Mouse (Mus musculus): ENCODE results near the gene Pdzd2. TPM values are rescaled to one million over a fixed set of nuclear protein-coding genes. Genes with fewer than 3 reads are reported as not detected.

Gene Pdzd2
- polyA plus RNA-seq, 1 experiment from 2014 or later = 3.6 TPM

- peaks cover 6% of the 10 kb centered on the region for H3K4me1 ChIP-seq
- H3K4me3 ChIP-seq = no peak overlapping the region
- no peak overlapping the region for H3K27ac ChIP-seq (replicated peaks)
- no peaks in the 10 kb centered on the region for H3K27me3 ChIP-seq (replicated peaks; ENCODE audit: low read depth, poor library complexity, severe bottlenecking)
- H3K36me3 ChIP-seq (replicated peaks) = no peaks in the 10 kb centered on the region
- no peaks in the 10 kb centered on the region for H3K9me3 ChIP-seq
- WGBS = 87% methylated on average over 10 of the region's 10 CpGs
- no peak for DNase-seq (ENCODE audit: low spot score)
Observed at GRCm38 (mm10) chr15:12420376-12420775, 319.3 kb downstream of the Pdzd2 start.

GRCm38 (mm10) chr15:12419446-12419845, 320.3 kb downstream of the Pdzd2 start:
- Histone ChIP-seq H3K36me3 (replicated peaks) (no peaks in the 10 kb centered on the region), H3K27ac (replicated peaks) (no peak overlapping the region), H3K27me3 (replicated peaks; ENCODE audit: low read depth, poor library complexity, severe bottlenecking) (no peaks in the 10 kb centered on the region), H3K4me1 (no peaks in the 10 kb centered on the region), H3K9me3 (no peaks in the 10 kb centered on the region), H3K4me3 (no peak overlapping the region)
- no peak for DNase-seq (ENCODE audit: low spot score)
- WGBS = 75% methylated on average over 7 of the region's 7 CpGs

GRCm38 (mm10) chr15:12415536-12416200, 324.1 kb downstream of the Pdzd2 start:
- no peaks in the 10 kb centered on the region for H3K9me3 ChIP-seq
- no peaks in the 10 kb centered on the region for H3K4me1 ChIP-seq
- H3K36me3 ChIP-seq (replicated peaks) = no peaks in the 10 kb centered on the region
- no peak for DNase-seq (ENCODE audit: low spot score)
- no peaks in the 10 kb centered on the region for H3K27me3 ChIP-seq (replicated peaks; ENCODE audit: low read depth, poor library complexity, severe bottlenecking)
- no peak overlapping the region for H3K27ac ChIP-seq (replicated peaks)
- no peak overlapping the region for H3K4me3 ChIP-seq
- 90% methylated on average over 16 of the region's 16 CpGs for WGBS

- Histone ChIP-seq H3K4me1 (no peaks in the 10 kb centered on the region), H3K9me3 (no peaks in the 10 kb centered on the region), H3K4me3 (no peak overlapping the region), H3K27ac (replicated peaks) (no peak overlapping the region), H3K36me3 (replicated peaks) (no peaks in the 10 kb centered on the region), H3K27me3 (replicated peaks; ENCODE audit: low read depth, poor library complexity, severe bottlenecking) (no peaks in the 10 kb centered on the region)
- no peak for DNase-seq (ENCODE audit: low spot score)
- 87% methylated on average over 6 of the region's 6 CpGs for WGBS
Observed at GRCm38 (mm10) chr15:12414696-12415095, 325.0 kb downstream of the Pdzd2 start.

- Histone ChIP-seq H3K4me1 (no peaks in the 10 kb centered on the region), H3K4me3 (no peak overlapping the region), H3K27ac (replicated peaks) (no peak overlapping the region), H3K9me3 (no peaks in the 10 kb centered on the region), H3K27me3 (replicated peaks; ENCODE audit: low read depth, poor library complexity, severe bottlenecking) (no peaks in the 10 kb centered on the region), H3K36me3 (replicated peaks) (no peaks in the 10 kb centered on the region)
- WGBS = 92% methylated on average over 8 of the region's 8 CpGs
- DNase-seq (ENCODE audit: low spot score) = no peak
Observed at GRCm38 (mm10) chr15:12408205-12408604, 331.5 kb downstream of the Pdzd2 start.

- Histone ChIP-seq H3K27me3 (replicated peaks; ENCODE audit: low read depth, poor library complexity, severe bottlenecking) (no peaks in the 10 kb centered on the region), H3K4me1 (no peaks in the 10 kb centered on the region), H3K4me3 (no peak overlapping the region), H3K9me3 (no peaks in the 10 kb centered on the region), H3K27ac (replicated peaks) (no peak overlapping the region), H3K36me3 (replicated peaks) (no peaks in the 10 kb centered on the region)
- no peak for DNase-seq (ENCODE audit: low spot score)
- 89% methylated on average over 5 of the region's 5 CpGs for WGBS
Observed at GRCm38 (mm10) chr15:12405592-12405991, 334.1 kb downstream of the Pdzd2 start.

- no peaks in the 10 kb centered on the region for H3K27me3 ChIP-seq (replicated peaks; ENCODE audit: low read depth, poor library complexity, severe bottlenecking)
- no peaks in the 10 kb centered on the region for H3K36me3 ChIP-seq (replicated peaks)
- no peaks in the 10 kb centered on the region for H3K9me3 ChIP-seq
- H3K4me3 ChIP-seq = no peak overlapping the region
- no peak overlapping the region for H3K27ac ChIP-seq (replicated peaks)
- WGBS = 84% methylated on average over 6 of the region's 6 CpGs
- 0 out of 2 replicates have a peak, but pooled peaks cover 3% of the 10 kb centered on the region for H3K4me1 ChIP-seq
- DNase-seq (ENCODE audit: low spot score) = no peak
Observed at GRCm38 (mm10) chr15:12397032-12397431, 342.7 kb downstream of the Pdzd2 start.

GRCm38 (mm10) chr15:12394758-12395157, 345.0 kb downstream of the Pdzd2 start:
- Histone ChIP-seq H3K27me3 (replicated peaks; ENCODE audit: low read depth, poor library complexity, severe bottlenecking) (no peaks in the 10 kb centered on the region), H3K27ac (replicated peaks) (no peak overlapping the region), H3K4me3 (no peak overlapping the region), H3K36me3 (replicated peaks) (no peaks in the 10 kb centered on the region), H3K9me3 (no peaks in the 10 kb centered on the region), H3K4me1 (0 out of 2 replicates have a peak, but pooled peaks cover 3% of the 10 kb centered on the region)
- 92% methylated on average over 10 of the region's 10 CpGs for WGBS
- DNase-seq (ENCODE audit: low spot score) = no peak

GRCm38 (mm10) chr15:12388726-12389489, 350.8 kb downstream of the Pdzd2 start:
- no peak overlapping the region for H3K4me3 ChIP-seq
- H3K4me1 ChIP-seq = no peaks in the 10 kb centered on the region
- DNase-seq (ENCODE audit: low spot score) = no peak
- 78% methylated on average over 15 of the region's 15 CpGs for WGBS
- no peaks in the 10 kb centered on the region for H3K36me3 ChIP-seq (replicated peaks)
- no peaks in the 10 kb centered on the region for H3K9me3 ChIP-seq
- no peak overlapping the region for H3K27ac ChIP-seq (replicated peaks)
- H3K27me3 ChIP-seq (replicated peaks; ENCODE audit: low read depth, poor library complexity, severe bottlenecking) = no peaks in the 10 kb centered on the region

- 87% methylated on average over 12 of the region's 13 CpGs for WGBS
- no peak for DNase-seq (ENCODE audit: low spot score)
- Histone ChIP-seq H3K9me3 (no peaks in the 10 kb centered on the region), H3K27ac (replicated peaks) (no peak overlapping the region), H3K27me3 (replicated peaks; ENCODE audit: low read depth, poor library complexity, severe bottlenecking) (no peaks in the 10 kb centered on the region), H3K4me3 (no peak overlapping the region), H3K36me3 (replicated peaks) (no peaks in the 10 kb centered on the region), H3K4me1 (no peaks in the 10 kb centered on the region)
Observed at GRCm38 (mm10) chr15:12384679-12385078, 355.0 kb downstream of the Pdzd2 start.

GRCm38 (mm10) chr15:12380548-12380947, 359.2 kb downstream of the Pdzd2 start:
- Histone ChIP-seq H3K27ac (replicated peaks) (no peak overlapping the region), H3K9me3 (no peaks in the 10 kb centered on the region), H3K4me1 (peaks cover 10% of the 10 kb centered on the region), H3K4me3 (no peak overlapping the region), H3K27me3 (replicated peaks; ENCODE audit: low read depth, poor library complexity, severe bottlenecking) (peaks cover 9% of the 10 kb centered on the region), H3K36me3 (replicated peaks) (no peaks in the 10 kb centered on the region)
- DNase-seq (ENCODE audit: low spot score) = peak; percentile 51
- WGBS = 48% methylated on average over 5 of the region's 5 CpGs

- 84% methylated on average over 3 of the region's 3 CpGs for WGBS
- Histone ChIP-seq H3K27ac (replicated peaks) (no peak overlapping the region), H3K4me3 (no peak overlapping the region), H3K27me3 (replicated peaks; ENCODE audit: low read depth, poor library complexity, severe bottlenecking) (peaks cover 10% of the 10 kb centered on the region), H3K36me3 (replicated peaks) (no peaks in the 10 kb centered on the region), H3K4me1 (peaks cover 15% of the 10 kb centered on the region), H3K9me3 (no peaks in the 10 kb centered on the region)
- DNase-seq (ENCODE audit: low spot score) = no peak
Observed at GRCm38 (mm10) chr15:12380057-12380456, 359.7 kb downstream of the Pdzd2 start.

- no peak overlapping the region for H3K27ac ChIP-seq (replicated peaks)
- H3K27me3 ChIP-seq (replicated peaks; ENCODE audit: low read depth, poor library complexity, severe bottlenecking) = peaks cover 26% of the 10 kb centered on the region
- H3K9me3 ChIP-seq = no peaks in the 10 kb centered on the region
- 87% methylated on average over 10 of the region's 10 CpGs for WGBS
- no peaks in the 10 kb centered on the region for H3K36me3 ChIP-seq (replicated peaks)
- no peak for DNase-seq (ENCODE audit: low spot score)
- H3K4me3 ChIP-seq = no peak overlapping the region
- H3K4me1 ChIP-seq = peaks cover 30% of the 10 kb centered on the region
Observed at GRCm38 (mm10) chr15:12377800-12378199, 361.9 kb downstream of the Pdzd2 start.

Measured in embryonic facial prominence, embryonic 10.5 days (tissue).